Mouse (Mus musculus) heart, adult 2 months (tissue): ENCODE results near the gene Pdcd7. TPM values are rescaled to one million over a fixed set of nuclear protein-coding genes. Genes with fewer than 3 reads are reported as not detected.

Experiments used
- DNase-seq, 2 experiments: peaks; one replicate each; pipeline ENCODE4 v3.0.0; 2021
- H3K27ac ChIP-seq: fragments of 200-600 bp; 2 replicates; pipeline ENCODE4 v1.8.1; 2022
- H3K27me3 ChIP-seq: fragments of 200-500 bp; 2 replicates; pipeline ENCODE4 v1.6.1; 2012; ENCODE audit warnings: mild to moderate bottlenecking, low read length, inconsistent platforms, mixed read lengths; ENCODE audit not compliant: control insufficient read depth, insufficient read depth
- H3K36me3 ChIP-seq: fragments of 200-500 bp; 2 replicates; pipeline ENCODE4 v1.6.1; 2012; ENCODE audit warnings: low read length, inconsistent platforms; ENCODE audit not compliant: control insufficient read depth, insufficient read depth
- H3K4me1 ChIP-seq: fragments of 200-500 bp; 2 replicates; pipeline ENCODE4 v1.6.1; 2011; ENCODE audit warnings: low read length; ENCODE audit not compliant: control insufficient read depth, insufficient read depth
- H3K4me3 ChIP-seq: fragments of 200-600 bp; 2 replicates; pipeline ENCODE4 v1.8.1; 2022
- H3K79me2 ChIP-seq: fragments of 200-500 bp; replicated peaks from 2 replicates; pipeline ENCODE4 v1.6.1; 2012; ENCODE audit warnings: mild to moderate bottlenecking, inconsistent platforms, low read length, moderate library complexity, mixed read lengths; ENCODE audit not compliant: control insufficient read depth, insufficient read depth
- H3K9ac ChIP-seq: fragments of 200-500 bp; 2 replicates; pipeline ENCODE4 v1.6.1; 2012; ENCODE audit warnings: low read depth, mild to moderate bottlenecking, control low read depth, inconsistent platforms, low read length, mixed read lengths
- CTCF ChIP-seq: fragments of 200-600 bp; IDR thresholded peaks from 2 replicates; pipeline ENCODE4 v1.8.1; 2022; ENCODE audit warnings: antibody characterized with exemption, mild to moderate bottlenecking, moderate library complexity
- EP300 ChIP-seq: fragments of 200-500 bp; IDR thresholded peaks from 2 replicates; pipeline ENCODE4 v1.6.1; 2011; ENCODE audit warnings: low read depth, low read length, control low read depth; ENCODE audit not compliant: insufficient read depth
- POLR2A ChIP-seq: fragments of 200-500 bp; IDR thresholded peaks from 2 replicates; pipeline ENCODE4 v1.6.1; 2011; ENCODE audit warnings: mild to moderate bottlenecking, low read depth, low read length, control low read depth; ENCODE audit not compliant: insufficient read depth
- WGBS: fragments of 180-500 bp; shearing (Covaris S2); methylation state at CpG from one replicate; pipeline ENCODE4 v1.1.7; 2018; 5-methylcytosine and 5-hydroxymethylcytosine counted together
- intact Hi-C: fragments of 180-260 bp; cut with DNase I; formaldehyde crosslinking; loops from one replicate; pipeline ENCODE4 v1.15.1; 2025
- long read RNA-seq: library from polyadenylated mRNA; stranded (forward); transcript quantifications from one replicate; pipeline ENCODE4 v2.0.0, GENCODE M21; 2021
- polyA plus RNA-seq: library from polyadenylated mRNA; depleted of rRNA; stranded (reverse); fragments of >200 nt; gene quantifications from 2 replicates; pipeline ENCODE4 v1.2.3, GENCODE M21; 2012; rRNA removed
- total RNA-seq, 2 experiments: library from RNA; stranded (reverse); gene quantifications; 2 replicates each; pipeline ENCODE4 v1.2.3; 2021

The Pdcd7 gene
- total RNA-seq, result 10 to 100 TPM; 13.6 to 13.9 TPM
- polyA plus RNA-seq, result 6.6 and 9.7 TPM in 2 replicates
- long read RNA-seq, transcript Pdcd7-201 (5 exons, 2,419 nt), result major isoform, 38 of 39 reads
- long read RNA-seq, partial matches to known transcripts, result 0 of 39 reads
- long read RNA-seq, other reads (novel, unspliced or antisense), result 1 of 39 reads

DNA sequence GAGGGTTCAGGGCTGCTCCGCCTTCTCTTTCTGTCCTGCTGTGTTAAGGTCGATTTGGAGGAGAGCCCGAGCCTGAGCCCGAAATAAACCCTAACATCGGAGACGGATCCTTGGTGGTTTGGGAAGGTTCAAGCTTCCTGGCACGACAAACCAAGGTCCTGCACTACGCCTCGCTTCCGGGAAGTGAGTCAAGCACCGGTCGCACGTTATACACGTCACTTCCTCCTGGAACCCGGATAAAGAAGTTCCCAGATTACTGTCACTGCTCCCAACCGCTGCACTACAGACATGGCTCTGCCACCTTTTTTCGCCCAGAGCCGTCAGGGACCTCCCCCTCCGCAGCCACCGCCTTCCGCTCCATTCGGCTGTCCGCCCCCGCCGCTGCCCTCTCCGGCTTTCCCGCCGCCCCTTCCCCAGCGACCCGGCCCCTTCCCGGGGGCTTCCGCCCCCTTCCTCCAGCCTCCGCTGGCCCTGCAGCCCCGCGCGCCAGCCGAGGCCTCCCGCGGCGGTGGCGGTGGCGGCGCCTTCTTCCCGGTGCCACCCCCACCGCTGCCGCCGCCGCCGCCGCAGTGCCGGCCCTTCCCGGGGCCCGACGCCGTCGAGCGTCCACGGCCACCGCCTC, at the start of gene Pdcd7:
Gene Pdcd7, plus strand, starts transcription at position 251 of the 622 bp plus-strand sequence.
- Histone ChIP-seq H3K4me3 (peak within 1 kb of the TSS; percentile 80), H3K27me3 (no peaks in the 10 kb centered on the region), H3K9ac (peak within 1 kb of the TSS; percentile 99), H3K4me1 (peaks cover 6% of the 10 kb centered on the region), H3K36me3 (peaks cover 6% of the 10 kb centered on the region), H3K27ac (peak within 1 kb of the TSS; percentile 91), H3K79me2 (peaks cover 2% of the 10 kb centered on the region; the same call in 1 of the 2 replicates)
- WGBS, result under 1% methylated on average over 58 of the region's 59 CpGs
- intact Hi-C loops, result loop anchor here (5.0 kb wide), 1 partner anchor 54 kb away; the partner anchor contains the start of gene Clpx
- DNase-seq, result peak; percentile 94 to 95
- TF ChIP-seq POLR2A, result peak; percentile 85
- TF ChIP-seq CTCF, result no peak
- peak; percentile 74; the same call in 1 of the 2 replicates for TF ChIP-seq EP300

DNA sequence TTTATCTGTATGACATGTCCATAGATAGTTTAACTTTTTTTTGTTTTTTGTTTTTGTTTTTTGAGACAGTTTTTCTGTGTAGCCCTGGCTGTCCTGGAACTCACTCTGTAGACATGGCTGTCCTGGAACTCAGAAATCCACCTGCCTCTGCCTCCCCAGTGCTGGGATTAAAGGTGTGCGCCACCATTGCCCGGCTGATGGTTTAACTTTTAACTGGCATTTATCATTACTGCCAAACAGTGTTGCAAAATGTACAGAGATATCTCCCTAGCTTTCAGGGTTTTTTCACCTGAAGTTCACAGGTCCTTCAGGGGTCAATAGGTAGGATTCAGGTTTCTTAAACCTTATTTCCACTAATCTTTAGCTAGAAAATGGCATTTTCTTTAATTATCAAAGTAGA, 48.8 kb upstream of the Pdcd7 start:
- peaks cover 1% of the 10 kb centered on the region for H3K4me1 ChIP-seq
- H3K27ac ChIP-seq, result no peak overlapping the region
- peaks cover 2% of the 10 kb centered on the region; the same call in 1 of the 2 replicates for H3K79me2 ChIP-seq
- peaks cover 22% of the 10 kb centered on the region for H3K36me3 ChIP-seq
- intact Hi-C loops, result no loop called here
- no peak for DNase-seq
- no peaks in the 10 kb centered on the region for H3K27me3 ChIP-seq
- no peak for TF ChIP-seq CTCF
- H3K4me3 ChIP-seq, result no peak overlapping the region
- 97% methylated on average over 2 of the region's 2 CpGs for WGBS
- no peak overlapping the region for H3K9ac ChIP-seq

DNA sequence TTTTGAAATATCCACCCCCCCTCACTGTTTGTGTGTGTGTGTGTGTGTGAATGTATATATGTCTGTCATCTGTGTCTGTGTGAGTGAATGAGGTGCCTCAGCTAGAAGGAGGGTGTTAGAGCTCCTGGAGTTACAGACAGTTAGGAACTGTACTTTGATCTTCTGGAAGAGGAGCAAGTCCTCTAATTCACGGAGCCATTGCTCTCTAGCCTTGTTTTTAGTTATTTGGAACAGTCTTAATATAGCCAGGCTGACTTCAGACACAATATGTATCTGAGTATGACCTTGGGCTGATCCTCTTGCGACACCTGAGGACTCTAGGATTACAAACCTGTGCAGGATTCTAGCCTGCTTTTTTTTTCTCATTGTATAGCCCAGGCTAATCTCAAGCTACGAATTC, 47.1 kb upstream of the Pdcd7 start:
- H3K4me1 ChIP-seq, result peaks cover 1% of the 10 kb centered on the region
- H3K79me2 ChIP-seq, result peaks cover 2% of the 10 kb centered on the region; the same call in 1 of the 2 replicates
- peak overlapping the region; percentile 42 for H3K27ac ChIP-seq
- no peak overlapping the region for H3K4me3 ChIP-seq
- 53% methylated on average over 3 of the region's 3 CpGs for WGBS
- intact Hi-C loops, result no loop called here
- no peak overlapping the region for H3K9ac ChIP-seq
- peaks cover 35% of the 10 kb centered on the region for H3K36me3 ChIP-seq
- TF ChIP-seq POLR2A (no peak), CTCF (no peak), EP300 (no peak)
- DNase-seq, result no peak
- H3K27me3 ChIP-seq, result no peaks in the 10 kb centered on the region

DNA sequence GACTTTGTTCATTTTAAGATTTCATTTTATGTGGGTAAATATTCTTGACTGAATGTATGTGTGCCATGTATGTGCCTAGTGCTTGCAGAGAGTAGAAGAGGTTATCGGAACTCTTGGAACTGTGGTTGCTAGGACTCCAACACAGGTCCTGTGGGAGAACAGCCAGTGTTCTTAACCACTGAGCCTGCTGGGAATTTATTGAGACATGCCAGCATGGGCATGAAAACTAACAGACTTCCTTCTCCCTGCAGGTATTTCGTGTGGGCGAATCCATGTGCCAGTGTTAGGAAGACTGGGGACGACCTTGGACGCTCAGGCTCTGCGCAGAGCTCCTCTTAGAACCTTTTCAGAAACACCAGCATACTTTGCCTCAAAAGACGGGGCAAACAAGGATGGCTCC, 46.3 kb upstream of the Pdcd7 start:
- peaks cover 2% of the 10 kb centered on the region; the same call in 1 of the 2 replicates for H3K79me2 ChIP-seq
- 67% methylated on average over 7 of the region's 7 CpGs for WGBS
- DNase-seq, result peak in 1 of 2 experiments; percentile 29
- H3K27ac ChIP-seq, result peak overlapping the region; percentile 42
- no peak overlapping the region for H3K9ac ChIP-seq
- H3K27me3 ChIP-seq, result no peaks in the 10 kb centered on the region
- TF ChIP-seq EP300 (no peak), CTCF (no peak), POLR2A (no peak)
- intact Hi-C loops, result no loop called here
- H3K36me3 ChIP-seq, result peaks cover 39% of the 10 kb centered on the region
- no peak overlapping the region for H3K4me3 ChIP-seq
- peaks cover 4% of the 10 kb centered on the region for H3K4me1 ChIP-seq

DNA sequence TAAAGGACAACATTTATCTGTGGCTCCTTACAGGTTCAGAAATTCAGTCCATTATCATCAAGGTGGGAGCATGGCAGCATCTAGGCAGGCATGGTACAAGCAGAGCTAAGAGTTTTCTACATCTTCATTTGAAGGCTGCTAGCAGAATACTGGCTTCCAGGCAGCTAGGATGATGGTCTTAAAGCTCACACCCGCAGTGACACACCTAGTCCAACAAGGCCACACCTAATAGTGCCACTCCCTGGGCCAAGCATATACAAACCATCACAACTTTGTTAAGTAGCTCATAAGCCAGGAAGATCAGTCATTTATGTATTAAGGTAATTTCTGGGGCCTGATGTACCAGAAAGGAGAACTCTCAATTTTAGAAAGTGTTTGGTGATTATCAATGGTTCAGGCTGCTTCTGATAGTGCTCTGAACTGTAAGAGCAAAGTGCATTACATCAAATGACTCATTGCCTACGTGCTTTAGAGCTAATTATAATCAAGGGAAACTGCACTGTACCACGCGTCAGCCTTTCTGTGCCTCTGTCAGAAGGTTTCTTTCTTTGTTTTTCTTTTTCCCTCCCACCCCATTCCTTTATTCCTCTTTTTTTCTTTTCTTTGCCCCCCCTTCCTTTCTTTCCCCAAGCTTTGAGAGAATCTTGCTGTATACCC, 43.4 kb upstream of the Pdcd7 start:
- H3K4me1 ChIP-seq, result peaks cover 13% of the 10 kb centered on the region
- TF ChIP-seq CTCF (no peak), EP300 (no peak), POLR2A (no peak)
- DNase-seq, result no peak
- 69% methylated on average over 4 of the region's 4 CpGs for WGBS
- peaks cover 2% of the 10 kb centered on the region; the same call in 1 of the 2 replicates for H3K79me2 ChIP-seq
- H3K27me3 ChIP-seq, result no peaks in the 10 kb centered on the region
- H3K9ac ChIP-seq, result no peak overlapping the region
- H3K4me3 ChIP-seq, result no peak overlapping the region
- peaks cover 51% of the 10 kb centered on the region for H3K36me3 ChIP-seq
- peak overlapping the region; percentile 53 for H3K27ac ChIP-seq
- intact Hi-C loops, result no loop called here

DNA sequence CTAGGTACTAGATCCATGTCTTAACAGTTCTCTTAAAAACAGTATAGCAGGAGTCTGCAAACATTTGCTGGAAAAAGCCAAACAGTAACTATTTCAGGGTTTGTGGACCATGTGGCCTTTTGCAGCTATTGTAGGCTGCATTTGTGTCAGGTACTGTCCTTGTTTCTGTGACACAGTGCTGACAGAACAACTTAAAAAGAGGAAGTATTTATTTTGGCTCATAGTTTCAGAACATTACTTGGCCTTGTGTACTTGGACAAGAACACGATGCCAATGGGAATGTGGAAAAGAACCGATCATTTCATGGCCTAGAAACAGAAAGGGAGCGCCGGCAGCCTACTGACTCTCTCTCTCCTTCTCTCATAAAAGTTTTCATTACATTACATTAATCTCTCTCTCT, 42.3 kb upstream of the Pdcd7 start:
- H3K79me2 ChIP-seq, result no peaks in the 10 kb centered on the region
- DNase-seq, result no peak
- peaks cover 55% of the 10 kb centered on the region for H3K36me3 ChIP-seq
- intact Hi-C loops, result no loop called here
- H3K9ac ChIP-seq, result no peak overlapping the region
- no peak for TF ChIP-seq POLR2A
- TF ChIP-seq EP300, result no peak
- TF ChIP-seq CTCF, result no peak
- H3K4me1 ChIP-seq, result peaks cover 13% of the 10 kb centered on the region
- 42% methylated on average over 4 of the region's 4 CpGs for WGBS
- no peaks in the 10 kb centered on the region for H3K27me3 ChIP-seq
- no peak overlapping the region for H3K4me3 ChIP-seq
- H3K27ac ChIP-seq, result peak overlapping the region; percentile 53
